Mouse (Mus musculus): ENCODE measurements around the gene Pcbp1.

Pcbp1 gene

GRCm38 (mm10) chr6:86523755-86524434 lies 2.2 kb downstream of the Pcbp1 start:
- DNase-seq = peak; percentile 43

DNA sequence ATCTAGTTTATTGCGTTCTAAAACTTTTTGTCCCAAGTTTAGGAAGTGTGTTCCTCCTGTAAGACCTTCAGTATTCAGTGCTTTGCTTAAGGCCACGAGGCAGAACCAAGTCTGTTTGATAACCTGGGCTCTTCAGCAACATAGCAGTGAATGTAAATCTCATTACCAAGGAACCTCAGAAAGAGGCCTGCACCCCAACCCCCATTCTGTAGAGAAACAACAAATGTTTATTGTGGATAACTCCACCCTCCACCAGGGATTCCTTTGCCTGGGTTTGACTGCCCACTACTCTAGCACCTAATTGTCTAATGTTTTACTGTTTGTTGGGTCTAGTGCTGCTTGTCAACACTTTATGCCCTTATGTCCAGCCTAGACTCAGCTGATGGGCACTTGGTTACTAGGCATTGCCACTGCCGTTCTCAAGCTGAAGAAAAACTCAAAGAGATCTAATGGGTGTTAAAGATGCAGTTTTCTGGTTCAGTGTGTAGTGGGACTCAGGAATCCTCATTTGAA lies 2.8 kb downstream of the Pcbp1 start:
- DNase-seq = no peak

GRCm38 (mm10) chr6:86522001-86522911 lies 3.9 kb downstream of the Pcbp1 start:
- no peak for DNase-seq

GRCm38 (mm10) chr6:86519767-86520345 lies 6.3 kb downstream of the Pcbp1 start:
- no peak for DNase-seq

- DNase-seq = no peak
Measured at GRCm38 (mm10) chr6:86516021-86516420, 10.1 kb downstream of the Pcbp1 start.

DNA sequence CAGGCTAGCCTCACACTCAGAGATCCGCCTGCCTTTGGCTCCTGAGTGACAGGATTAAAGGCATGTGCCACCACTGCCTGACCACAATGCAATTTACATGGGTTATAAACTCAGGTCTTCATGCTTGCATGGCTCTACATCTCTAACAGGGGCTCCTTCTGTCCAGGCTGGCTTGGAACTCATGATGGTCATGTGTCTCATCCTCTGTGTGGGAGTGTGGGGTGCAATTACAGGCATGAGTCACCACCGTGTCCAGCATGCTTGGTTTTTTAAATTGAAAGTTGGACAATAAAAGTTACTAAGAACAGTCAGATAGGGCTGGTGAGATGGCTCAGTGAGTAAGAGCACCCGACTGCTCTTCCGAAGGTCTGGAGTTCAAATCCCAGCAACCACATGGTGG lies 12.8 kb downstream of the Pcbp1 start:
- DNase-seq = no peak

DNA sequence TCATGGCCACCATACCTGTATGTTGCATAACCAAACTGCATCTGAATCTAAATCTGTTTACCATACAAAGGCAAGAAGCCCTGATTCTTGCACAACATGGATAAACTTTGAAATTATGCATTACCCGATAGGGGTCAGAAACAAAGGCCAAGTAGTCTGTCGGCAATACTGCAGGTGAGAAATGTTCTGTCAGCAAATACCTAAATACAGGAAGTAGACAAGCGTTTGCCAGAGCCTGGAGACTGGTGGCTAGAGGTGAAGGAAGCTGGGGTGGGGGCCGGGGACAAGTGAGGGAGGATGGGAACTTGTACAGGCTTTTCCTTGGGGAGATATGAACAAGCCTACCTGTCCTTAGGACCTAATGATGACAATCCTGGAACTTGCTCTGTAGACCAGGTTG lies 15.1 kb downstream of the Pcbp1 start:
- DNase-seq = no peak

GRCm38 (mm10) chr6:86509866-86510200 lies 16.3 kb downstream of the Pcbp1 start:
- no peak for DNase-seq

GRCm38 (mm10) chr6:86509194-86509865 lies 16.8 kb downstream of the Pcbp1 start:
- no peak for DNase-seq

- no peak for DNase-seq
Measured at GRCm38 (mm10) chr6:86508736-86509135, 17.4 kb downstream of the Pcbp1 start.

- no peak for DNase-seq
Measured at GRCm38 (mm10) chr6:86507116-86507515, 19.0 kb downstream of the Pcbp1 start.

- DNase-seq = no peak
Measured at GRCm38 (mm10) chr6:86506309-86506708, 19.8 kb downstream of the Pcbp1 start.

- DNase-seq = no peak
Measured at GRCm38 (mm10) chr6:86505671-86506070, 20.4 kb downstream of the Pcbp1 start.

DNA sequence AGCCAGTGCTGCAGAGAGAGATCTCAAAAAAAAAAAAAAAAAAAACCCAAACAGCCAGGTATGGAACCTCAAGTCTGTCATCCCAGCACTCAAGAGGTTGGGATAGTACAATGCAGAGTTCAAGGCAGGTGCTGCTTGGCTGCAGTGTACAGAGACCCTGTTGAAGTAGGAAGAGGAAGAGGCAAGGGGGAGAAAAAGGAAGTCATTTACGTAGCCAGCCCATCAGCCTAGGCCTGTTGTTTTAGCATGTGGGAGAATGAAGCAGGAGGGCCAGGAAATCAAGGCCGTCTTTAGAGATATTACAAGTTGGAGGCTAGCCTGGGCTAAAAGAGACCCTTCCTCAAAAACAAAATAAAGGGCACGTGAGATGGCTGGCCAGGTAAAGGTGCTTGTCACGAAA lies 22.6 kb downstream of the Pcbp1 start:
- DNase-seq = no peak

GRCm38 (mm10) chr6:86499571-86500109 lies 26.5 kb downstream of the Pcbp1 start:
- DNase-seq = no peak

DNA sequence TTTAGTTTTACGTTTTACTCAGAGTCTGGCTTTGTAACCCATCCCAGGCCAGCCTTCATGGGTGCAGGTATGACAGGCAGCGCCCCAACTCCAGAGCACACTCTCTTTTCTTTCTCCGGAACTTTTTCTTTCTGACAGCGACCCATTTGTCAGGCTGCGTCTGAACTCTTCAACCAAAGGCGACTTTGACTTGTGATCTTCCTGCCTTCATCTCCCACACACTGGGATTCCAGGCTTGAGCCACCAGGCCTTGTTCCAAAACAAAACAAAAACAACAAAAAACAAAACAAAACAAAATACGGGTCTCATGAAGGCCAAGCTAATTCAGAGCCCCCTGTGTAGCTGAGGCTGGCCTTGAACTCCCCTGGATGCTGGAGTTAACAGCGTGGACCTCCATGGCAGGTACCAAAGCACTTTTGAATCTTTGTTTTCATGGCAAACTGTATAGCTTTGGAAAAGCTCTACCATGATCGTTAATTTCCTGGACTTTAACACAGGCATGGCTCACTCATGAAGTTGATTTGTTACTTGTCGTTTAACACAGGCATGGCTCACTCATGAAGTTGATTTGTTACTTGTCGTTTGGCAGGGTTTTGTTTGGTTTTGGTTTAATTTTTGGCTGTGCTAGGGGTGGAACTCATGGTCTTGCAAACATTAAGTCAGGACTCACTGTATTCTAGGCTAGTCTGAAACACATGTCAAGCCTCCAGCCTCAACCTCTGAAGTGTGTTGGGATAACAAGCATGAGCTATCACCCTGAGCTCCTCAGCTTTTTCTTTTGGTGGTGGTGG lies 28.0 kb downstream of the Pcbp1 start:
- no peak for DNase-seq

DNA sequence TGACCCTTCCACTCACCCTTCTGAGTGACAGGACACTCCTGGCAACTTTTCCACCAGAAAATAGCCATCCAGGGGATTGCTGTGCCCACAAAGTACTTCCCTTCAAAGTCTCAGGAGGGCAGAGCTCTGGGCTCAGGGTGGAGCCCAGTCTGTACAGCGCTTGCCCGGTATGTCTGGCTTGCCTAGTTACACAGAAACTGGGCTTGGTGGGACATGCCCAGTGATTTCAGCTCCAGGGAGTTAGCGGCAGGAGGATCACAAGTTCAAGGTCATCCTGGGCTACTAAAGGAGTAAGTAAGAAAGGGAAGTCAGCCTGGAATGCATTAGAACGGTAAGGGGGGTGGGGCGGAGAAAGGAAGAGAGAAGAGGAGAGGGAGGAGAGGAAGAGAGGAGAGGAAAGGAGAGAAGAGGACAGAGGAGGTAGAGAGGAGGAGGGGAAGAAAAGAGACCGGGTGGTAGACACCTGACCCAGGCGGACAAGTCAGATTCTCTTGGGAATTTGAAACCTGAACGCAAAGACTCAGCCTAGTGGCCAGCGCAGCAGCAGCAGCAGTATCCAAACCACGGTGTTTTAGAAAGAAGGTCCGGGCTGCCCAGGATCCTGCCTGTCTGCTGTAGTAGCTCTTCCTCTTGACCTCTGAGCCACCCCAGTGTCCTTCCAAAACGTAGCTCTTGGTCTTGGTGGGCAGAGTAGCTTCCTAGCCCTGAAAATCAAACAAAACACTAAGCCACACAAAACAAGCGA lies 28.9 kb downstream of the Pcbp1 start:
- DNase-seq = no peak

GRCm38 (mm10) chr6:86496585-86496984 lies 29.5 kb downstream of the Pcbp1 start:
- DNase-seq = no peak

DNA sequence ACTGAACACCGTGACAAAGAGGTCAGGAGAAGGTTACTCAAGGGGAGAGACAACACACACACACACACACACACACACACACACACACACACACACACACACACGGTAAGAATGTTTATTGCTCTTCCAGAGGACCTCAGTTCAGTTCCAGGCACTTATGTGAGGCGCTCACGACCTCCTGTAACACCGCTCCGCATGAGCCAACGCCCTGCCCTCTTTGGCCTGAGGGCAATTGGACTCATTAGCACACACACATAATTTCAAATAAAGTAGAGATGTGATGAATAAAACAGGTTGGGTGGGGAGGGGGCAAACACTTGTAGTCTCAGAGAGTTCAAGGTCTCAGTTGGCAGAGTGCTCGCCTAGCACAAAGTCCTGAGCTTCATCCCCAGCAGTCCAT lies 30.0 kb downstream of the Pcbp1 start:
- DNase-seq = no peak

GRCm38 (mm10) chr6:86495661-86496060 lies 30.5 kb downstream of the Pcbp1 start:
- no peak for DNase-seq

DNA sequence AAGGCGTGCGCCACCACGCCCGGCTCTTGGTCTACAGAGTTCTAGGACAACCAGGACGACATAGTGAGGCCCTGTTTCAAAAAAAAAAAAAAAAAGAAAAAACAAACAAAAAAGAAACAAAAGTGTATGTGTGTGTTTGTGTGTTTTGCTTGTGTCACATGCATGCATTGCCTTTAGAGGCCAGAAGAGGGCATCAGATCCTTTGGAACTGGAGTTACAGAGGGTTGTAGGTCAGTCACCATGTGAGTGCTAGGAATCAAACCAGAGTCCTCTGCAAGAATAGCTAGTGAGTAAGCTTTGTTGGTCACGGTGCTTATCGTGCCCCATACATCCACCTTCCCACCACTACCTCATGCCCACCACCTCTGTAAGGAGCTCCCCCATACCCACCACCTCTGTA lies 31.4 kb downstream of the Pcbp1 start:
- no peak for DNase-seq

All from retina, postnatal 1 day (tissue).